In the genomic region with DNA sequence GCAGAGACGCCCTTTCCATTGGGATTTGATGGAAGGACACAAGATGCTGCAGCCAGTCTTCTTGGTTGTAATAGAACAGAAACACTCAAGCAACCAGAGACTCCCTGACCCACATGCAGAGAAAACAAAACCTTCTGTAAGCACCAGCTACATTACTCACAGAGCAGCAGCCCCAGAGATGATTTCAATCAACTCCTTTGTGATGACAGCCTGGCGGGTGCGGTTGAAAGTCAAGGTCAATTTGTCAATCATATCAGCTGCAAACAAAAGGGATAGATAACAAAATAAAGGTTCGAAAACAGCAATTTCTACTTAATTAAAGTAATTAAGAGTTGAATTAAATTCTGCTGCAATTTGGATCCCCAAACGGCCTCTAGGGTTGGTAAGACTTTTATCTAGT, we compare ENCODE assay signal across 17 mouse cellular contexts. TPM values are rescaled to one million over a fixed set of nuclear protein-coding genes. Genes with fewer than 3 reads are reported as not detected.
DNase-seq lines count a peak whose midpoint lies in the region; TF ChIP-seq lines count a peak whose summit lies in the region.
"Had no signal": no experiment of that assay in that cellular context is flagged by ENCODE, and none has a peak within 500 bp of the region (broad histone marks: within the 10 kb centered on the region; RNA-seq: fewer than 3 reads in every experiment).

No protein-coding gene starts in this region.

- TF ChIP-seq CTCF in thymus, adult 2 months (IDR thresholded peaks at IDR 0.05; ENCODE audit: borderline replicate concordance, control insufficient read depth, extremely low read depth, insufficient read depth, low read length, poor library complexity), result no peak

- TF ChIP-seq POLR2A in thymus, adult 2 months (IDR thresholded peaks at IDR 0.05; ENCODE audit: control insufficient read depth, extremely low read depth, insufficient read depth, low read length, poor library complexity), result no peak

- no peak overlapping the region for H3K27ac ChIP-seq in thymus, adult 2 months (ENCODE audit: control insufficient read depth, insufficient read depth, low read length)
- H3K27ac ChIP-seq: embryonic facial prominence, embryonic 13.5 days; embryonic facial prominence, embryonic 15.5 days; forebrain, embryonic 10.5 days; forebrain, embryonic 12.5 days had no signal

- WGBS in thymus, adult 2 months, result 95% methylated on average over 5 of the region's 5 CpGs

- no peaks in the 10 kb centered on the region for H3K27me3 ChIP-seq in thymus, adult 2 months (ENCODE audit: control insufficient read depth, insufficient read depth, low read length)
- H3K27me3 ChIP-seq: embryonic facial prominence, embryonic 13.5 days; embryonic facial prominence, embryonic 15.5 days; forebrain, embryonic 12.5 days had no signal

- no peak overlapping the region for H3K4me3 ChIP-seq in thymus, adult 2 months (ENCODE audit: control insufficient read depth, insufficient read depth, low read length)
- H3K4me3 ChIP-seq: embryonic facial prominence, embryonic 13.5 days; embryonic facial prominence, embryonic 15.5 days; erythroblast, embryonic 14.5 days; forebrain, embryonic 10.5 days; forebrain, embryonic 12.5 days had no signal

- H3K4me1 ChIP-seq in thymus, adult 2 months (replicated peaks; ENCODE audit: control insufficient read depth, insufficient read depth, low read length), result no peaks in the 10 kb centered on the region
- H3K4me1 ChIP-seq: embryonic facial prominence, embryonic 13.5 days; embryonic facial prominence, embryonic 15.5 days; forebrain, embryonic 10.5 days; forebrain, embryonic 12.5 days had no signal

- H3K36me3 ChIP-seq in thymus, adult 2 months (ENCODE audit: control insufficient read depth, insufficient read depth, low read length), result peaks cover 88% of the 10 kb centered on the region

- DNase-seq in adrenal gland, adult 2 months, result peak; percentile 71
- DNase-seq in adrenal gland, postnatal 10 days, result no peak
- peak; percentile 43 for DNase-seq in adrenal gland, postnatal 14 days
- DNase-seq in adrenal gland, postnatal 25 days, result peak; percentile 28
- no peak for DNase-seq in cerebellum, adult 9-10 months
- DNase-seq in thymus, adult 2 months, result no peak
- DNase-seq: cerebellum, adult 11-12 months; cerebellum, adult 2 months; cerebellum, adult 9-11 months; cerebellum, postnatal 14 days; cerebellum, postnatal 36 days; embryo, embryonic 11 days had no signal

RNA-seq across cellular contexts. Expression of gene Taf3, which starts 10.4 kb away (rescaled TPM):
- total RNA-seq in adrenal gland, adult 2 months (2021), result 10 to 100 TPM; 10.6 to 13.3 TPM
- 6.8 and 7.1 TPM in 2 replicates for polyA plus RNA-seq in adrenal gland, adult 2 months (2012; rRNA removed)
- total RNA-seq in adrenal gland, postnatal 10 days (2021), result 10 to 100 TPM in 1 of 2 experiments, 1 to 10 TPM in 1; 9.6 to 10.6 TPM
- total RNA-seq in adrenal gland, postnatal 14 days (2021), result 10.3 and 13.4 TPM in 2 replicates
- total RNA-seq in adrenal gland, postnatal 25 days (2021), result 11.1 and 14.4 TPM in 2 replicates
- polyA plus RNA-seq in thymus, adult 2 months (2012; rRNA removed), result 10.0 and 13.5 TPM in 2 replicates

RNA-seq across cellular contexts. Expression of gene Atp5c1, which starts 21.5 kb away (rescaled TPM):
- 100 to 1,000 TPM; 362 to 427 TPM for total RNA-seq in adrenal gland, adult 2 months (2021)
- polyA plus RNA-seq in adrenal gland, adult 2 months (2012; rRNA removed), result 152 and 176 TPM in 2 replicates
- 100 to 1,000 TPM; 597 to 695 TPM for total RNA-seq in adrenal gland, postnatal 10 days (2021)
- total RNA-seq in adrenal gland, postnatal 14 days (2021), result 563 and 581 TPM in 2 replicates
- total RNA-seq in adrenal gland, postnatal 25 days (2021), result 451 and 465 TPM in 2 replicates
- 290 and 428 TPM in 2 replicates for polyA plus RNA-seq in thymus, adult 2 months (2012; rRNA removed)

RNA-seq across cellular contexts. Expression of gene Kin, which starts 21.6 kb away (rescaled TPM):
- total RNA-seq in adrenal gland, adult 2 months (2021), result 10 to 100 TPM; 13.3 to 18.0 TPM
- polyA plus RNA-seq in adrenal gland, adult 2 months (2012; rRNA removed), result 0.83 and 0.88 TPM in 2 replicates
- total RNA-seq in adrenal gland, postnatal 10 days (2021), result 10 to 100 TPM; 16.5 to 20.0 TPM
- total RNA-seq in adrenal gland, postnatal 14 days (2021), result 21.0 and 24.7 TPM in 2 replicates
- total RNA-seq in adrenal gland, postnatal 25 days (2021), result 27.2 and 32.1 TPM in 2 replicates
- 6.9 and 7.1 TPM in 2 replicates for polyA plus RNA-seq in thymus, adult 2 months (2012; rRNA removed)

Comparison
In these comparisons a context has a peak if more than half of its experiments do, and no peak if none do; other contexts are left out.
1. DNase-seq: peak in adrenal gland, adult 2 months (single experiment), adrenal gland, postnatal 14 days (single experiment) and adrenal gland, postnatal 25 days (single experiment); none in adrenal gland, postnatal 10 days (single experiment), cerebellum, adult 9-10 months (single experiment) and thymus, adult 2 months (single experiment).